Mouse (Mus musculus): ENCODE measurements around the gene Pard3. TPM values are rescaled to one million over a fixed set of nuclear protein-coding genes. Genes with fewer than 3 reads are reported as not detected.
A peak's percentile ranks its signal among the peaks of the same experiment; 100 is the strongest.

The Pard3 gene
- total RNA-seq, 4 experiments from 2014 or later, result 27.5 to 30.3 (median 30.2) TPM

DNA sequence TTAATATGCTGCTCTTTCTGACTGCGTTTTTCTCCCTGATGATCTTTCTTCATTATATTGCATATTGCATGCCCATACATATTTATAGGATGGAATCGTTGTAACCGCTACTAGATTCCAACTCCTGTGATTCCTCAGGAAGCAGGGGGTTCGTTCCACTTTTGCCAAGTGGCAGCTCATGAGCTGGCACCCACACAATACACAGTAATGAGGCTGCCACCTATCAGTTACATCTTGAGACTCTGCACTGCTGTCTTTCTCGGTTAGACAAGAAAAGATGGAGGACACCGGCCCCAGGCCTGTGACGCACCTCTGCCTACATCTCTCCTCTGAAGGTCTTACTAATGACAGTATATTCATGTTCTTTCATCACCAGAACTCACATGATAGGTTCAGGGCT is 364.3 kb downstream of the Pard3 start:
- no peak for DNase-seq (ENCODE audit: low spot score in 2 of 2)

DNA sequence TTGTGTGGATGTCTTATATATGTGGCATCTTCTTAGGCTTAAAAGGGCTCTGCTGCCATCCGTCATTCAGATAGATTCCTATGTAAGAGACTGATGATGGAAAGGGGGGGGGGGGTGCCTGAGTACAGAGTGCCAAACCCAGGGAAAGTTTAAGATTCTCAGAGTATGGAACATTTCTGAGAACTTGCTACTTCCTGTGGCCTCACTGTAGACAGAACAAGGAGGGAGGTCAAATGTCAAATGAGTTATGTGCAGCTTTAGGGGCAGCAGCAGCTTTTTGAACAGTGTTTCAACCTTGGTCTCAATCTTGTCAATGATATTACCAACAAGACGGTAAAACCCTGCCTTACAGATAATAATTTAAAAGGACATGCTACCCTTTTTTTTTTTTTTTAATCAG is 367.5 kb downstream of the Pard3 start:
- no peak for DNase-seq (ENCODE audit: low spot score in 2 of 2)

DNA sequence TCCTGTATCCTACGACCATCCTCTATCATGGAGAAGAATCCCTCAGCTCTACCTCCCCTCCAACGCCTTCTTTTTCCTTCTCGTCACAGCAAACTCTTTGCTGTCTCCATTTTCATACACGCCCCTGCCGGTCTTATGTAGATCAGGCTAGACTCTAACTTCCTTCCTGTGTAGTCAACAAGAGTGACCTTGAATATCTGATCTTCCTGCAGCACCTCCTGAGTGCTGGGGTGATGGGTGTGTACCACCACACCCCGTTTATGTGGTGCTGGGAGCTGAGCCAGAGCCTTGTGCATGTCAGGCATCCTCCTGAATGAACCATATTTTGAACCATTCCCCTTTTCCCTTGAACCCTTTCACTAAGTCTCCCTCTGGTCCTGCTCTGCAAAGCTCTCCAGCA is 372.3 kb downstream of the Pard3 start:
- DNase-seq (ENCODE audit: low spot score in 2 of 2), result no peak

DNA sequence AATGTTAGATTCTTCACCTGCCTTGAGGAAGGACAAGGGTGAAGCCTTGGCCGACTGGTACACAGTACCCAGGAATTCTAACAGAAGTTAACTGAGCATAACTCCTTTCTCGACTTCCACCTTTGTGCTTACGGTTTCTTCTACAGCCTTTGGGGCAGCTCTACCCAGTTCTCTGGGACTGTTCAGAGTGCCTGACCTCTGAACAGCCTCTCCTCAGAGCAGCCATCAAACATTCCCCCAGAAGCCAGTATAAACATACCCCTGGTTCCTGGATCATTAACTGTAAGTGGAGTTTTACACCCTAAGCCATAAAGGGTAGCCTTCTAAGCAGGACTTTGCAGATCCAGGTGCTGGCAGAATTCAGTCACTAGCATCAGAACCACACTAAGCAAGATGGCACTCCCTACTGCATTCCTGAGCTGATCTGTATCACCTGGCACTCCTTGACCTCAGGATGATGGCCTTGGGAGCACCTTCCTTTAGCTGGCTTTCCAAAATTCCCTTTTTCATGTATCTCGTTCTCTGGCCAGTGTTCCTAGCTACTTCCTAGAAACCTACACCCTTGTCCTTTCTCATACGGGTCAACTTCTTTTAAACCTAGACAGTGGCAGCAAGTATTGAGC is 374.0 kb downstream of the Pard3 start:
- no peak for DNase-seq (ENCODE audit: low spot score in 2 of 2)

DNA sequence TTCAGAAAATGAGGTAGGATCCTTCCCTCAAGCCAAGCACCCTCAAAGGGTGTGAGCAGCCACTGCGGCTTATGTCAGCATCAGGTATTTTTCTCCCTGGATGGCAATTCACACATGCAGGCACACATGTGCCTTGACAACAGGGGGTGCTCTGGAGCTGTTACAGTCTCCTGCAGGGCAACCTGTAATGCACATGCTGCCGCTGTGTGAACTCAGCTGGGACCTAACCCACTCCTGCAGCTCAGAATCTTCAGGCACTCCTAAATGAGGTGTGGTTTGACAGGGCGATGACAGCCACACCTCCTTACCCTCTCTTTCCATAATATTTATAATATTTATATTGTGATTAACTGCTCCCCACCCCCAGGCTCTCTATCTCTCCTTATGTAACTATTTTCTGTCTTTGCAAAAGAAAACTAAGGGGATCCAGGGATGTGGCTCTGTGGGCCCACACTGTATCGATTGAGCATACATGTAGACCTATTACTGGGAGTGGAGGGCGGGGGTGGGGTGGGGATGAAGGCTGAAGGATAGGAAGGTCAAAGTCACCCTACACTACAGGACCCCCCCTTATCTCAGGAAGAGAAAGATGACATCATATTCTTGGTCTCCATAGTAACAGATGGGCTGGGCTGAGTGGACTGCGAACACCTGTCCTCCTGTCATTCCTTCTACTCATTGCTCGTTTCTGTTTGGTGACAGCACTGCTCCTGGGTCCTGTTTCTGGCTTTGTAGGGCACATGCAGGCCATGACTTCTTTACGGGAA is 375.1 kb downstream of the Pard3 start:
- DNase-seq (ENCODE audit: low spot score in 2 of 2), result peak; percentile 43 to 50

DNA sequence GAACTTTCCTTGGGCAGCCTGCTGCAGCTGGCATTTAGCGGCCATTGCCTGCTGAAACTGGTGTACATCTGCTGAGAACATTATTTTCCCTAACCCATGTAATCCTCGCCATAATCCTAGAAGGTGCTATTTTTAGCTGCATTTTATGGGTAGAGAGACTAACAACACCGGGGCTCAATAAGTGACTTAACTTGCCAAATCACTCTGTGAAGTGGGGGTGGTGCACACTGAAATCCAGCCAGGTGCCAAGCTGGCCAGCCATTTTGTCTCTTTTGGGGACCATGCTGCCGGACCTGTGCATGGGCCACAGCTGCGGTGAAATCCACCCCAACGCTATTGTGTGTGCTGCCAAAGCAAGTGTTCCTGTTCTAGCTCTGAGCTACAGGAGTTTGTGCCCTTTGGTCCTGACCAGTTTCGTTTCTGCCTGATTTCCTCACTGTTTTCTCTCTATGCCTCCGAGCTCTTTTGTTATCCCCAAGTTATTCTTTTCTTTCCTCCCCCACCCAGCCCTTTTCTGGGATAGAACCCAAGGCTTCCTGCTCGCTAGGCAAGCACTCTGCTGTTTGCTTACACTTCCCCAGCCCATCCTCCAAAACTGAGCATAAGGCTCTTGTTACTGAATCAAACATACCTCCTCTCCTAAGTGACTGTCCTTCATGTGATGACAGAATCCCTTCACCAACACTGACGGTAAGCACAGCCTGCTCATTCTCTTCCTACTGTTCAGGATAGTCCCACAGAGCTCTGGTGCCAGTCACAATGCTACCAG is 375.9 kb downstream of the Pard3 start:
- DNase-seq (ENCODE audit: low spot score in 2 of 2), result peak; percentile 10 to 27

DNA sequence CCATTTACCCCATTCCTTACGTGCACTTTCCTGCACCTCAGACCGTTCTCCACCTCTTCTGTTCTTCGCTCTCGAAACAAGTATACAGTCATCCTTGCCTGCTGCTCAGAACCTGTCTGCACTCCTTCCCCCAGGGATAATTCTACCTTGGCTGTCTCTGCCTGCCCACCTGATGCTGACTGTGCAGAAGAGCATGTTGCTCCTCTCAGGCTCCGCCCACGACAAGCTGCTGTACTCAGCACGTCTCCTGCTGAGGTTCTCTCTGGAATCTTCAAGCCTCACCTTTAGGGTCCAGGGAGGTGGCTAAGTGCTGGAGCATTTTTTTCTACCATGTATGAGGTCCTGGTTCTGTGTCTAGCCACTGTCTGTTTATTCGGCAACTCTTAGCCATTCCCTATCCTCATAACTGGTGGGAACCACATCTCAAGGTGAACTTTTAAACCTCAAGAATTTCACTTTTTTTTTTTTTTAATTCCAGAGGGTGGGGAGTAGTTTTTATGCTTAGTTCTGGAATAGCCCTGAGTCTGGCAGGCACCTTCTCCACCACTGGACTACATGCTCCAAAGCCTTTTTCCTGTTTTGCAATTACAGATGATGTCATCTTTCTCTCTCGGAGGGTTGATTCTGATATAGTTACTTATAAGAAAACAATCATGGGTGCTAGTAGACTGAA is 376.6 kb downstream of the Pard3 start:
- DNase-seq (ENCODE audit: low spot score in 2 of 2), result peak in 1 of 2 experiments; percentile 41

DNA sequence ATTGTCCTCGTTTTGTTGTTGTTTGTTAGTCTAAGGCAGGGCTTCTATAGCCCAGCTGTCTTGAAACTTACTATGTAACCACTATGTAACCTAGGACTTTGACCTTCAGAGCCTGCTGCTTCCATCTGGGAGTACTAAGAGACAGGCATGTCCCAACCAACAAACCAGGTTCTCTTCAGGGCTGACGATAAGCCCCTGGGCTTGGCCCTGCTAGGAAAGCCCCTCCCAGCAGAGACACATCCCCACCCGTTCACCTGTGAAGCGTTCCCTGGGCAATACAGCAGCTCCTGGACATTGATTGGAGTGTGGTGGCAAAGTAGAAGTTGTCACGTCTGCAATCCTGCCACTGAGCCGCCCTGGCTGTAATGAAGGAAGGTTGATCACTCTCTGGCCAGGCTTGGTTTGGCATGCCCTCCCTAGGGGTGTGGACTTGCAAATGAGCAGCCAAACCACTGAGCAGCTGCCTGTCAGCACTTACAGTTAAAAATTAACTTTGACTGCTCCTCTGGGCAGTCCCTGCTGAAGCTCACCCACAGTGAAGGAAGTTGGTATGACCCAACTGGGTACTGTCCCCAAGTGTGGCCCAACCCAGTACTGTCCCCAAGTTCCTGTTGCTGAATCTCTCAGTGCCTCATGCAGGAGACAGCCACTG is 377.3 kb downstream of the Pard3 start:
- peak; percentile 60 to 78 for DNase-seq (ENCODE audit: low spot score in 2 of 2)

DNA sequence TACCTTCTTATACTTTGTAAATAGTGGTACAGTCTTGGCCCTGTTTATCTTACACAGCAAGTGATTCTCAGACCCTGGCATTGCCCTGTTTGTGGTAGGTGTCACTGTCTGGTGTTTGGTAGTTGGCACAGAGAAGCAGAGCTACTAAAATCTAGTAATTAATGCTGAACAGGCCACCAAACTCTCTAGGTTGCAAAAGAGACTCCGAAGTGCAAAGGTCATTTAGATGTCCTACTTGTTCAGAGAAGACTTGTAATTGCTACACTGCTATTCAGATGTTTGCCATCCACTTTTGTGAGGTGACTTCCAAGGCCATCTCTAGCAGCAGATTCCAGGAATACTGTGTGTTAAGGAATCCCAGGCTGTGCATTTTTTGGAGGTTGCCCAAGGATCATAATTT is 383.7 kb downstream of the Pard3 start:
- DNase-seq (ENCODE audit: low spot score in 2 of 2), result no peak

DNA sequence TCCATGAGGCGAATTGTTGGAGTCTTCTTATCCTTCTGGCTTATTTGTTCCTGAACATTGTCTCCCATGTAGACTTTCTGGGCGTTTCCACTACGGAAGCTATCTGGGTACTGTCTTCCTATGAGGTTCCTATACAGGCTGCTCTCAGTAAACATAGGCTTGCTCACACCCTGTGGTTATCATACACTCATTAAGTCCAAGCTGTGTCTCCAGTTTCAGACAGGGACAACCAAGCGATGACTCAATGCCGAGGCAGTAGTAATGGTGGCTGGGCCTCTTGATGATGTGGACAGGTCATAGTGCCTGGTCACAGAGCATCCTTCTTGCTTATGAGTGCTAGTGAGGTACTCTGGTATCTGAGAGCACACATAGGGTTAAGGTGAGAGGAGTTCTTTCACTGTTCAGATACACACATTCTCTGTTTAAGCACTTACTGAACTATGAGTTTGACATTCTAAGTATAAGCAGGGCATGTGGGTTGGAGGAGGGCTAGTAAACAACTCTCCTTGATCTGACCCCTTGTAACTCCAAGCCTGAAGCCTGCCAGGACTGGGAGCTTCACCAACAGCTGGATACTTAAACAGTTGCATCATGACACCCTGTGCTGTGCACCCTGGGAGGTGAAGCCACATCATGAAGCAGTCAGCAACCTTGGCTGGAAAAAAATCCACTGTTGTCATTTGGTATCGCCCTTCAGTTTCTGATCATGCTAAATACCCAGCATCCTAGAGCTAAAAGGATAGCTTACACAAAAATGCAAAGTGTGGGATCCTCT is 385.6 kb downstream of the Pard3 start:
- no peak for DNase-seq (ENCODE audit: low spot score in 2 of 2)

DNA sequence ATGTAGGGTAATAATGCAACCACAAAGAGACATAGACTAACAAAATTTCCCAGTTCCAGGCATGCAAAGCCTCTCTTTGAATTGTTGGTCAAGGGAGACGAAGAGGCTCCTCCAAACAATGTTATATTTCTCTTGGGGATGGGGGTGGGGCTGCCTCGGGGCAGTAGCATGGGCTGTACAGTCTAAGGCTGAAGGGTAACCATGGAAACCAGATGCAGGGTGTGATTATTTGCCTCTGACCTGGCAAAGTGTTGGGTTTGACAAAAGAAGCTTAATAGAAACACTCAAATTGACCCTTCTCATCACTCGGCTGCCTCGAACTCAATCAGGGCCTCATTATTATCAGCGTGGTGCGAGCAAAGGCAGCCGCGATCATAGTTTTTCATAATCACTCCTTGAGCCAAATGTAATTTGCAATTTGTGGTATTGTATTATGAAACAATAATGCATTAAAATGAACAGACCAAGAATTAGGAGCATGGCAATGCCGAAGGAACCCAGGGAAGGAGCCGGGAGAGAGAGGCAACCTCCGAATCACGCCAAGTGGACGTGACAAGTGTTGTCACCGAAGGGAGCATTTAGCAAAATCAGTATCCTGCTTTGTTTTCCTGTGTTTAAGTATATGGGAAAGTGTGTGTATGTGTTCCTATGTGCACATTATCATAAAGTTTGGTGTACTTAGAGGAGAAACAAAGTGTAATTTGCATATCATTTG is 387.4 kb downstream of the Pard3 start:
- no peak for DNase-seq (ENCODE audit: low spot score in 2 of 2)

DNA sequence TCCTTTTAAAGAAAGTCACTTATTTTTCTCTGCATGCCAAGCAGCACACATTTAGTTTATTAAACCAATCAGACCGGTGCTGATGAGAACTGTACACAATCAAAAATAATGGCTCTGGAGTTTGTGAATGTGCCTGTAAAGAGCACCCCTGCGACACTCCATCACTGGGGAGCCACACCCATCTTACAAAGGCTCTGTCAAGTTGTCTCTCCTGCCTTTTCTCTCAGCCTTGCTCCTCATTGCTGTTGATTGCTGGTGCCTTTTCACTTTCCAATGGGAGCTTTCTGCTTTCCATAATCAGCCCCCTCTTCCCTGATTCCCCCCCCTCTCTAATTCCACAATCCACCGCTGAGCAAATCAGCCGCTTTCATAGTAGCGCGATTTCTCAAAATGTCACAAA is 388.7 kb downstream of the Pard3 start:
- DNase-seq (ENCODE audit: low spot score in 2 of 2), result no peak

DNA sequence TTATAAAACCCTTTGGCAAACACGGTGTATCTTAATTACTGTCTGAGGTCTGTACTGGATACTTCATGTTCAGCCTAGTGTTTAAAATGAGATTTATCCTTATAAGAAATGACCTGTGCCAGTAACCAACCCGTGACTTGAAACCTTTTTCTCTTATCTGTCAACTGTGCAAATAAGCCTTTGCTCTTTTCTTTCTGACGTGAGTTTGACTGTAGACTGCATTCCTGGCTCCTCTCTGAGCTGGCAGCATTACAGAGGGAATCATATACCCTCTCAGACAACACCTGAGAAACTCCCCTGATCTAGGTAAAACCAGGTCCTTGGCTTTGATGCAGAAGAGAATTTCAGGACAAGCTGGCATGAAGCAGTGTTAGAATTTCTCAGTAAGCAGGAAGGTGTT is 394.2 kb downstream of the Pard3 start:
- DNase-seq (ENCODE audit: low spot score in 2 of 2), result no peak

DNA sequence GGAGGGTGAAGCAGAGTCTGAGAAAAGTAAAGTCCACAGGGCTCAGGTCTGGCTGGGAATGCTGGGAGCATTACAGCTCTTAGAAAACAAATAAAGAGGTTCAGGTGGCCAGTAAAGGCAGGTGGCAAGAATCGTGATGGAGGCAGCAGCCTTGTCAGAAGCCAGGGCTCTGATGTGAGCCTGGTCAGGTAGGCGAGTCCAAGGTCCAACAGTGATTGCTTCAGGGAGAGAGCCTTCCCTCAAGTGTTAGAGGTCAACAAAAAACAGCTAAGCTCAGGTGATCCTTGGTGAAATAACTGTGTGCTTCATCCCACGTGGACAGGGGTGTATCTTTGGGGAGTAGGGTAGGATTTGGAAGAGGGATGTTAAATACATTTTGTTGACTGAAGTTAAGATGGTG is 397.5 kb downstream of the Pard3 start:
- no peak for DNase-seq (ENCODE audit: low spot score in 2 of 2)

DNA sequence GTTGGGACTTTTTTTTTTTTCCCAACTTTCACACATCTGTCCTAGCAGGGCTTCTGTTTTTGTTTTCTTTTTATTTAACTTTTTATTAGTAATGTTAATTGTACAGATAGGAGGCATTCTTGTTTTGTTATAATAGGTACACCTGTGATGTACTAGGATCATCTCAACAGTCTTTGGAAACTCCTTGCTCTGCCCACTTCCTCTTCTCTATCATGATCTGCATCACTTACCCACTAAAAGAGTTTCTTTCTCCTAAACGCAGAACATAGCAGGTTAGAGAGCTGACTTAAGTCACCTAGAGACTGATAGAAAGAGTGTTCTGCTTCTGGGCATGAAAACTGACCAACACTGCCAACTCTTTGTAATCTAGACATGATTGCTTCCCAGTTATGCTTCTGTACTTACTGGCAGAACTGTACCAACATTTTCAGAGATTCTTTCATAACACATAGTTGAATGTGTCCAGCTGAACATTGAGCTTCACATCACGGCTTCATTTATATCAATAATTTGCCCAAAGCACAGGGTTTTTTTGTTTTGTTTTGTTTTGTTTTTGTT is 398.8 kb downstream of the Pard3 start:
- no peak for DNase-seq (ENCODE audit: low spot score in 2 of 2)

DNA sequence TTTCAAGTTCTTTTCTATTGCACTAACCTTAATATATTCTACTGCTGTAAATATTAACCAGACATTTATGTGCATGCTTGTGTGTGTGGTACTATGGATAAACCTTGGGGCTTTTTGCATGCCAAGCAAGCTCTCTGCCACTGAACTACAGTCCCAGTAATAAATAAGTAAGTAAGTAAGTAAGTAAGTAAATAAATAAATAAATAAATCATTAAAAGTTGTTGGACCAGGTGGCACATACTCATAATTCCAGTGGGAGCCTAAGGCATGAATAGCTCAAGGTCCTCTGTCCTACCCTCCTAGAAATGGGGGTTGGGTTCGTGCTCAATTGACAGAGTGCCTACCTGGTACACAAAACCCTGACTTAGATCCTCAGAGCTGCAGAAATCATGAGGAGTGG is 400.6 kb downstream of the Pard3 start:
- no peak for DNase-seq (ENCODE audit: low spot score in 2 of 2)

DNA sequence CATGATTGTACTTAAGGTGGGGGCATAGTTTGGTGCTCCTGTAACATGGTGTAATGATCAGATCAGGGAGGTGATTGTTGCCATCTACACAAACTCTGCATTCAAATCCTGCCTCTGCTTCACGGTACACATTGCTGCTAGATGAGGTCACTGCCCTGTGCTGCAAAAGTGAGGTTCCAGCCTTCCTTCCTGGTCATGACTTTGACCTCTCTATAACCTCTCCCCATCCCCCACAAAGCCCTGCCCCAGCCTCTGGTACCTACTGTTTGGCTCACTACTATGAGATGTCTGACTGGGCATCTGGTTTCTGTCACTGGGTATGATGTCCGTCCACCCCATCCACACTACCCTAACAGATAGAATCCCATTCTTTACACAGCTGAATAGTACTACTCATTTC is 408.5 kb downstream of the Pard3 start:
- DNase-seq (ENCODE audit: low spot score in 2 of 2), result no peak

DNA sequence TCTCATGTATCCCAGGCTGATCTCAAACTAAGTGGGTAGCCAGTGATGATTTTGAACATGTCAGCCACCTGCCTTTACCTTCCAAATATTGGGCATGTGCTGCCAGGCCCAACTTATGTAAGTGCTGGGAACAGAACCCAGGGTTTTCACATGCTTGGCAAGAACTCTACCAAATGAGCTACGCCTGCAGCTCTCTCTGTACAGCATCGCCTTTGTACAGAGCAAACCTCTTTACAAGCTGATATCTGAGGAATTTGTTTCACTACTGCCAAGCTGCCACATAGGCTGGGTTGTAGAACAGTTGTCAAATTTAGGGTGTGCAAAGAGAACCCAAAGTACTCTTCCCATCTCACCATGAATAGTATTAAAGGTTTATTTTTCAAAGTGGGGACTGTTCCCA is 416.3 kb downstream of the Pard3 start:
- DNase-seq (ENCODE audit: low spot score in 2 of 2), result no peak

DNA sequence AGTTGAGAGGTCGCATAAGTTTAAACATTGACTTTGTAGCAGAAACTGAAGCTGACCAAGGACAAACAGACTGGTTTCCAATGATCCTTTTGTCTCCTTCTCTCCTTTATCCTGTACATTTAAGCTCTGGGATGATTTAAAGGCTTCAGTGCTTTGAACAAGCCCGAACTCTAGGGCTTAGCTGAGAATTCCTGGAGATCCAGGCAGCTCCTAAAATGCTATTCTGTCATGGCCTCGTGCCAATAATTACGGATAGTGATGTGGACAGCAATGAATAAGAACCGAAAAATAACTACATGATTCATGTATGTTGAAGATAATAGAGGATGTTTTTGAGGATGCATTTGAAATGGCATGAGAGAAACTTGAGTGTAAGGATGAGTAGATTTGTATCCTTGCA is 421.9 kb downstream of the Pard3 start:
- DNase-seq (ENCODE audit: low spot score in 2 of 2), result no peak

DNA sequence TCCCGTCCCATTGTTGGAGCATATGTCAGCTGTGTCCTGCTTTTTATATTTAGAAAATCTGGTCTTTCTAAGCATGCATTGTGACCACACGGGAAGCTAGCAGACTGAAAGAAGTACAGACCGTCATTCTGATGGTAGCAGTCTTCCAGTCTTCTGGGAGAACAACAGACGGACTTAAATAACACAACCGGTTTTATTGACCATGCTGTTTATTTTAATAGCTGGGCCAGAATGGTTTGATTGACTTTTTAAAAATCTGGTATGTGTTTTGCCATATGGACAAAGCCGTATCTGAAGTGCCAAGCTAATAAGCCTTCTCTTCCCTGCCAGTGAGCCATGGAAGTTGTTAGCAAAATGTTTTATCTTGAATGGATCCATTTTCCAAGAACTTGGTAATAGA is 428.3 kb downstream of the Pard3 start:
- no peak for DNase-seq (ENCODE audit: low spot score in 2 of 2)

All from gastrocnemius, adult 8-10 months (tissue).